Mouse (Mus musculus) brown adipose tissue, adult 24 weeks (tissue): ENCODE results near the gene Faim. TPM values are rescaled to one million over a fixed set of nuclear protein-coding genes. Genes with fewer than 3 reads are reported as not detected.

Source experiments
- H3K27ac ChIP-seq: fragments of 200-500 bp; replicated peaks from 2 replicates; pipeline ENCODE4 v1.5.1; 2012; ENCODE audit warnings: low read depth, mild to moderate bottlenecking, low read length
- H3K4me1 ChIP-seq: fragments of 200-500 bp; 2 replicates; pipeline ENCODE4 v1.6.1; 2012; ENCODE audit warnings: low read length, mixed read lengths; ENCODE audit not compliant: control insufficient read depth, insufficient read depth, insufficient read length
- H3K4me3 ChIP-seq: fragments of 200-500 bp; 2 replicates; pipeline ENCODE4 v1.5.1; 2012; ENCODE audit warnings: low read depth, mild to moderate bottlenecking, low read length, moderate library complexity; ENCODE audit not compliant: insufficient read depth
- polyA plus RNA-seq: library from polyadenylated mRNA; stranded (reverse); fragments of >200 nt; gene quantifications from 2 replicates; pipeline ENCODE4 v1.2.4, GENCODE M21; 2012; ENCODE audit not compliant: missing spikeins, insufficient read depth, insufficient read length

Faim gene
- polyA plus RNA-seq, 1 experiment = 28.6 TPM

DNA sequence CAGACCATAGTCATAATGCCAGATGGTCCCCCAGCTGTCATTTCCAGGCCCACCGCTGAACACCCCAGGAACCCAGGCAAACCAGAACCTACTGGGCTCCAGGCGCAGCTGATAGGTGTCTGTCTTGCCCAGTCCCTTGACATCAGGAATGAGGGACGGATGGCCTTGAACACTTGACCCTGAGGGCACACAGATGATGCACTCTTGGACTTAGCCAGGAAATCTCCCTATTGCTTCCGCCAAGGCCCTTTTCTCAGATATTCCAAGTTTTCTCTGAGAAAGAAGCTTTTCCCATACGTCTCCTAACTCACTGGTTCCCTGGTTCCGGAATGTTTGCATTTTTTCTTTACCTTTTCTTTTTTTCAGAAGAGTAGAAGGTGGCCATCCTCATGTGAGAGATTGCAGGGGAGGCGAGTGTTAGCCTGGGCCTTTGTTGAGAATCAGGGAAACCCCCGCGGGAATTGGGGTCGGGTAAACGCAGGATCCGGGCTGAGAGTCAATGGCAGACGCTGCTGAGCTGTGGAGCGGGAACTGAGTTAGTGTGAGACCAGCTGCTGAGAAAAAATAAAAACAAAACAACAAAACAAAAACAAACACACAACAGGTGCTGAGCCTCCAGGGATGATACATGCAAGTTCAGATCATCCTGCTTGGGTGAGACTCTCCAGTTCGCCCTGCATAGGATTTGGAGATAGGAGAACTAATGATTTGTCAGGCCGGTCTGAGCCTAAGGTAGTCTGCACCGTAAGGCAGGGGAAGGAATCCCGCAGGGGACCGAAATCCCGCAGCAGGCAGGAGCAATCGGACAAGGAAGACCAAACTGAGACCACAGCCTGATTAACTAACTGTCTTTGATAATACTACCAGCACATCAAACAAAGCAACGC, 24.3 kb upstream of the Faim start:
- H3K4me1 ChIP-seq = no peaks in the 10 kb centered on the region
- H3K4me3 ChIP-seq = no peak overlapping the region

DNA sequence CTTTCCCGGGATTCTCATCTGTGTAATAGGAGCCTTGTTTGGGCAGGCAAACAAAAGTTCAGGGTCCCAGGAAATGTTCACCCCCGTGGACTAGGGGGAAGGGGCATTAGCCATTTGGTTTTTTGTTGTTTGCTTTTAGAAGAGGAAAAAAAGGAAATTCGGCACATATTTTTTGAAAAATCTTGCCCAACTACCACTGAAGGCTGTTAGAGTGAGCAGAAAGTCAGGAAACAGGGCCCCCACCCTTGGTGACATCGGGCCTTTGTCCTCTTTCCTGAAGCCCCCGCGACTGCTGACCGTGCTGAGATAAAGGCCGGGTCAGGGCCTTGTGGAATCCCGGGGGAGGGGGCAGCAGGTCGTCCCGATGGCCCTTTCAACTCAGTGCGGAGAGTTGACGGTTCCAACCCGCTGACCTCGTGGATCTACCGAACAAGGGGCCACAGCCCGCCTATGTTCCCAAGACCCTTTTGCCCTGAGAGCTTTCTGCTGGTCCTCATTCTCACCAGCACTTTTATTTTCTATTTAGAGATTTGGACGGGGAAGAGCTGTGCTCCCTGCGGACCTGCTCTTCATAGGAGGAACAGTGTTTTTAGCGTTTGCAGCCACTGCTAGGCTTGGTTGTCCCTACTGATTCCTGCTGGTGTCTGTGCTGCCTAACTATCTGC, 23.6 kb upstream of the Faim start:
- Histone ChIP-seq H3K4me1 (no peaks in the 10 kb centered on the region), H3K27ac (no peak overlapping the region), H3K4me3 (no peak overlapping the region)

More for the DNA sequence above, 24.3 kb upstream of the Faim start:
- H3K27ac ChIP-seq = no peak overlapping the region

DNA sequence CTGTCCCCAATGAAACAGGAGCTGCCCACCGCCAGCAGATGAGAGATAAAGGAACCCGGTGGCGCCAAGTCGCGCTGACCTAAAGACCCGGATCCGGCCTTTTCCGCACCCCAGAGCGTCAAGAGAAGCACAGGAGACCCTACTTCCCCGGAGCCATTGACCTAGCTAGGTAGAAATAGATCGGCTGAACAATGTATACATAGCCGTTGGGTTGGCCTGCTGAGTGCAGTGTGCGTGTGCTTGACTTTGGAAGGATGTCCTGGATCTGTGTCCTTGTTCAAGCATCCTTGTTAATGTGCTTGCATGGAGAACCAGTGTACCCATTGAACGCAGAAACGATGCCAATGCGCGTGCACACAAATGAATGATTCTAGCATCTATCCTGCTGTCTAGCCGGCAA, 22.5 kb upstream of the Faim start:
- H3K4me1 ChIP-seq = no peaks in the 10 kb centered on the region
- H3K27ac ChIP-seq = no peak overlapping the region
- H3K4me3 ChIP-seq = no peak overlapping the region

DNA sequence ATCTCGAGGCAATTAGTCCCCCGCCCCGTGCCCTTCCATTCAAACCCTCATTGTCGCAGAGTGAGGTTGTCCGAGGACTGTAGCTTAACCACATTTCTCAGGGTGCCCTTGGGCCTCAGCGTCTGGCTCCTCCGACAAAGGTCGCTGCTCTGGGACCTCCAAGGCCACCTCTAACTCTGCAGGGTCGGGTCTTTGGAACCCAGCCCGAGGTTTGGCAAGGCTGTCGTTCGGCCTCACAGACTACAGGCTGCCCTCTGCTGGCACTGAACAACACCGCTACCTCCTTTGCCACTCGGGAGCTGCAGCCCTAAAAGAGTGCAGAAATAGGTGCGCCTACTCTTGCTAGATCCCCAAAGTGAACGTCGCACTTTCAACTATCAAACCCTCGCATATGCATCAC, 21.1 kb upstream of the Faim start:
- no peak overlapping the region for H3K4me3 ChIP-seq

DNA sequence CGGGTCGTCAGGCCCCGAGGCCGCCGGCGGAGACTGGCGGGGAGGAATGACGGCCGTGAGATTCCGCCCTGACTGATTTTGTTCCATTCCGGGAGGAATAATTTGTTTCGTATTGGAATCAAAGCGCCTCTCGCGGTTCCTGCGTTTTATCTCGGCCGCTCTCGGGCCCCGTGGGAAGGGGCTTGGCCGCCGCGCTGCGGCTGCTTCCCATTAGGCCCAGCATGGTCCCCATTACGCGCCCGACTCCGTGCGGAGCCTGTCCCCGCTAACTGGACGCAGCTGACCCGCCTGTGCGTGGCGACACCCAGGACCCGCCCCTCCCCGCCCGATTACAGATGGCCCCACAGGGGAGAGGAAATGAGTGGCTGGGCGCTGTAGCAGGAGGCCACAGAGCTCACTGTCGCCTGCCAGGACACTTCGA, 13.1 kb upstream of the Faim start:
- Histone ChIP-seq H3K27ac (no peak overlapping the region), H3K4me1 (no peaks in the 10 kb centered on the region; the same call in 1 of the 2 replicates), H3K4me3 (peak overlapping the region; percentile 21; the same call in 1 of the 2 replicates)

More for the DNA sequence above, 21.1 kb upstream of the Faim start:
- Histone ChIP-seq H3K27ac (no peak overlapping the region), H3K4me1 (no peaks in the 10 kb centered on the region)

DNA sequence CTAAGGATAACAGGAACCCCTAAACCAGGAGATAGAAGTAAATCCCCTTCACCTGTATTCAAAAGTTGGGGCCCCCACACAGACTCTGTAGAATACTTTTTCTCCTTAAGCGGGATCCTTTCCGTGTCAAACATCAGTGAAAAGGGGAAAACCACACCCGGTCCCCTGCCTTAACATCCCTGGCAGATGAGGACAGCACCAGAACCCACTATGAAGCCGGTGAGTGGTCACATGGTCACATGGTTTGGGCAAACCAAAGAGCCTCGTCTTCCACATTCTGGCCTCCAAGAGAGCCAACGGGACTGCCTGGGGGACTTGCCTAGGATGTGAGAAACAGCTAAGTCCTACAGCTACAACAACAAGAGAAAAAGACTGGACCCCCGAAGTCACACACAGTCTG, 12.6 kb upstream of the Faim start:
- no peak overlapping the region for H3K4me3 ChIP-seq
- H3K27ac ChIP-seq = no peak overlapping the region
- H3K4me1 ChIP-seq = no peaks in the 10 kb centered on the region; the same call in 1 of the 2 replicates

DNA sequence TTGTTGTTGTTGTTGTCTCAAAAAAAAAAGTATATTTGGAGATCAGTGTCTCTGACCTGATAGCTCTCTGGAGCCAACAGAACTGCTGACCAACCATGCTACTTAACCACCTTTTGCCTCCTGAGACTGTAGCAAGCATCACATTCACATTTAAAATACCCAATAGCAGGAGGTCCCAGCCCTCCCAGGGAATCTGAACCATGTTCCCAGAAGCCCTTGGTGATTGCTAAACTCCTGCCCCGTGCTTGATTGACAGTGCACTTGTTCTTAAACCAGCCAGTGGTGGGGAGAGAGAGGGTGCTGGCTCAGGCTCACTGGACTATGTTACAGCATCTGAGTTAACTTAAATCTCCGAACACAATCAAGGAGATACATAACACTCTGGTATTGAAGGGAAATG, 11.3 kb upstream of the Faim start:
- Histone ChIP-seq H3K4me1 (no peaks in the 10 kb centered on the region; the same call in 1 of the 2 replicates), H3K4me3 (no peak overlapping the region), H3K27ac (no peak overlapping the region)

DNA sequence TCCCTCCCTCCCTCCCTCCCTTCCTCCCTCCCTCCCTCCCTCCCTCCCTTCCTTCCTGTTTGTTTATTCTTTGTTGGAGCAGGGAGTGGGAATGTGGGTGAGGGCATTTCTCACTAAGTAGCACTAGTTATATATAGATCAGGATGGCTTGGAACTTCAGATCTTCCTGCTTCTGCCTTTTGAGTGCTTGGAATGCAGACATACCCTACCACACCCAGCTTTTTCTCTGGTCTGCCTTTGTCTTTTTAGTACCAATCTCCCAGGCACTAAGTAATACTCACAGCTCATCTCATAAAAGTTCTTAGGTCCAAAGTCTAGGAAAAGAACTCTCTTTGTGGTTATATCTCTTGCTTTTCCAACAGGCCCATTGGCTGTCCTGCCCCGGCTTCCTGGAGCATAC, 10.1 kb upstream of the Faim start:
- Histone ChIP-seq H3K4me1 (no peaks in the 10 kb centered on the region; the same call in 1 of the 2 replicates), H3K4me3 (no peak overlapping the region), H3K27ac (no peak overlapping the region)

DNA sequence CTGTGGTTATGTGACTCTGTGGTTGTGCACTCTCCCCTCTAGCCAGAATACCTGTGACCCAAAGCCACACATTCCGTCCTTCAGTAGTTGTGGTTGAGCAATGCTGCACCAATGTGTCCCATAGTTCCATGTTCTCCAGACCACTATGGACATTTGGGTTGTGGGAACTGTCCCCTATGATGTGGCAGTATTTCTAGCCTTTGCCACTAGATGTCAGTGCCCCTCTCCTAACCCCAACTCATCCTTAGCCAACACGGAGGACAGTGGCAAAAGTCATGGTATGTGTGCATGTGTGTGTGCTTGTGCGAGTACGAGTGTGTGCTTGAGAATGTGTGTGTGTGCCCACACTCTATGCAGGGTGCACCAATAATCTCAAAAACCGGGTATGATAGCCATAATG, 9.7 kb upstream of the Faim start:
- no peak overlapping the region for H3K27ac ChIP-seq
- no peak overlapping the region for H3K4me3 ChIP-seq
- no peaks in the 10 kb centered on the region; the same call in 1 of the 2 replicates for H3K4me1 ChIP-seq

DNA sequence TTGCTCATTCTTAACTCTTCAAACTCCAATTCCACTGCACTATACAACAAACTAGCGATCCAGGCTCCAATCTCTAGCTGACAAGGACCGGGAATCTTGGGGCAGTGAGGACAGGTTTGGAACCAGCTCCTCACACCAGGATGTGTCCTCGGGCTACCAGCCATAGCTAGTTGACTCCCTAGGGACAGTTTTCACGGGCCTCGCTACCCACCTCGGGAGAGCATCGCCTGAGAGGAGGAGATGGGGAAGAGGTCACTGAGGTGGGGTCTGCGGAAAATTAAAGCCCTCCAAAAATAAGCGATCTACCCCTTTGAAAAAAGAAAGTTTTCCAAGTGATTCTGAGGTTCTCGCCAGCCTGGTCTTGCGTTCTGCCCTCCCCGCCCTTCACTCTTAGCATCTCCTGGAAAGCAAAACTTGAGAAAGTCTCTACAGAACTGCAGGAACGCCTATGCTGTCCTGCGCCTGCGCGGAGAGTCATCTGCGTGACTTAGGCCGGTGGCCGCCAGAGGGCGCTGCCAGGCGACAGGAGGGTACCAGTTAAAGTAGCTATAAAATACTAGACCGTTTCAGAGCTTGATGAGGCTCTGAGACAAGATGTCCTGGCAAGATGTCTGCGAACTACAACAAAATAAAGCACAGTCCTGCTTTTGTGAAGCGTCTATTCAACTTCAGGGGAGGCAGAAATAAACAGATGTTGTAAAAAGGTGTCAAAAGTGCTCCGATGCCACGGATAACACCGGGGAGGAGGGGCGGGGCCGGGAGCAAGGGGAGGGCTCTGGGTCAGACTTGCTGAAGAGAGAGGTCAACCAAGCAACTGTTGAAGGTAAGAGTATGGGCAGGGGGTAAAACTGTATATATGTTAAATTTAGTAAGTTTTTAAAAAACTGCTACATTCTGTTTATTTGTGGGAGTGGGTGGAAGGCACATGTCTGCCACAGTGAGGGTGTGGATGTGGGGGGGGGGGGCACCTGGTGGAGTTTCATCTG, 6.4 kb upstream of the Faim start:
- H3K27ac ChIP-seq = no peak overlapping the region
- H3K4me1 ChIP-seq = no peaks in the 10 kb centered on the region
- H3K4me3 ChIP-seq = peak overlapping the region; percentile 27

DNA sequence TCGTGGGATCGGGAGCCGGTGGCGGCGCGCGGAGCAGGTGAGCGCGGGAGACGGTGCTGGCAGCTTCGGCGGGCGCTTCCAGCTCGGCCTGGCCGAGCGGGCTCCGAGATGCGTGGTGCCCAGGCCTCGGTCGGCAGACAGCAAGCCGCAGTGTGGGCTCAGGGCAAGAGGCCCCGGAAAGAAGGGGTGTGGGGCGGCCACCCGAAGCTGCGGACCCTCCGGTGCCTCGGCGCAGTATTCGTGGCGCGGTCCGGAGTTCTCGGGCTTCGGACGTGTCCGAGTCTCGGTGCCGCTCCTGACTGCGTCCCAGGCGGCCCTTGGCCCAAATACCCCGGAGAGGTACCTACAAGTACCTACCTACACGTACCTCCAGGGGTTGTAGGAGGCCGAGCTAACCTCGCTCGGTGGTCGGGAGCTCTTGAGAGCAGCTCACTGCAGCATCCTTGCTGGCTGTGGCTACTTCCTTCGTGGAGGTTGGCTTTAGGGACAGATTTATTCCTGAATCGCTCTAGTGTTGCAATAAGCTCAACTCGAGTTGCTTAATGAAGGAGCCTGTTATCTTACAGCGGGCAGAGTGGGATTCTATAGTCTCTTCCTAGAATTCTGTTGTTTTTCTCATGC, 413 bp downstream of the Faim start:
- peak overlapping the region; percentile 69 for H3K4me3 ChIP-seq
- no peak overlapping the region for H3K27ac ChIP-seq

DNA sequence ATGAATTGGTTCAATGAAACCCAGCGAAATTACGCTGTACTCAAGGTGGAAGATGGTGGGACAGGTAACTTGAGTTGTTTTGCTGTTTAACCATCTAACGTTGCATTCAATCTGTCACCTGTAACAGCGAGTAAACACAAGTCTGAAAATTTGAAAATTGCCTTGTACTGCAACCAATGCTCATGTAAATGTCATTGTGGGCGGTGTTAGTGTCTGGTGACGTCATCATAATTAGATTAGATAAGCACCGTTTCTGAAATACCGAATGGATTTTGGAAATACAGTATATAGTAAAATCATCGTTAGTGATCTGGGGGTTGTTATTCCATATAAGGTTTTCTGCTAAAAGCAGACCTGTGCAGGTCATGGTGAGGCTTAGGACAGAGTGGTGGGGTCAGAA, 958 bp downstream of the Faim start:
- H3K4me3 ChIP-seq = peak overlapping the region; percentile 69; the same call in 1 of the 2 replicates

More for the DNA sequence above, 413 bp downstream of the Faim start:
- no peaks in the 10 kb centered on the region for H3K4me1 ChIP-seq

DNA sequence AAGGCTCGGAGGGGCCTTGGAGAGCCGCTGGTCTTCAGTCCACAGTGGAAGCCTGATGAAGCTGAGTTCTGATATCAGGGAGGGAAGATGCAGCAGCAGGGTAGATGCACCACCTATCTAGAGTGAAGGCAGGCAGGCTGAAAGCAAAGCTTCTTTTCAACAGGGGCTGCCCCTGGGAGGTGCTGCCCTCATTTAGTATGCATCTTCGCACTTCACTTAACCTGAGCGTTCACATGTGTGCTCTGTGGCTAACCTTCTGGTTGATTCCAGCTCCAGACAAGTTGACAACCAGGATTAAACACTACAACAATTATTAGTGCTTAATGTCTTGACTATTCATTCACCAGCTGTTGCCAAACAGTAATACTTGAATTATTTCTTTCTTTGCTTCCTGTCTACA, 7.9 kb downstream of the Faim start:
- no peaks in the 10 kb centered on the region for H3K4me1 ChIP-seq
- H3K27ac ChIP-seq = no peak overlapping the region
- H3K4me3 ChIP-seq = no peak overlapping the region

More for the DNA sequence above, 958 bp downstream of the Faim start:
- Histone ChIP-seq H3K27ac (no peak overlapping the region), H3K4me1 (no peaks in the 10 kb centered on the region)

DNA sequence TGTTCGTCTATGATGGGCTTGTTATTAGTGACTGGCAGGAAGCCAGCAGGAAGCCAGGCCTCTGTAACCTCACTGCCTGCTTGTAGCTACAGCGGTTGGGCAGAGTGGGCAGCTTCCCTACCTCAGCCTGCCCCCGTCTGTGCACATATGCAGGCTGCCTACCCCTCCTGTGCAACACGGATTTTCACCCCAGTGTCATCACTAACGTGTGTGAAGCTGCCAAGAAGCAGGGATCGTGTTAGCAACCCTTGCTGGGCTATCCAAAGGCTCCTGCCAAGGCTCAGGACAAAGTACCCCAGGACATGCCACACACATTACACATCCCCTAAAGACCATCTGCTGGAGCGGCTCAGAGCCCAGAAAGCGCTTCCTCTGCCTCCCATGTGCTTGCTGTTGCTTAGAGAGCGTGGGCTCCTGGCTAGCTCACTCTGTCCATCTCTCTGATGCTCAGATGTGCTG, 13.7 kb downstream of the Faim start:
- H3K4me3 ChIP-seq = no peak overlapping the region
- H3K27ac ChIP-seq = no peak overlapping the region

More for the DNA sequence above, 13.7 kb downstream of the Faim start:
- H3K4me1 ChIP-seq = no peaks in the 10 kb centered on the region
